Mouse (Mus musculus): Measurements from ENCODE around the gene Mecom.
"Not testable (repeated sequence)": the region's sequence is repeated elsewhere in the genome, so short reads cannot be mapped to it uniquely, and the experiment has no call there.

The Mecom gene

GRCm38 (mm10) chr3:30244401-30244871, 303.4 kb downstream of the Mecom start:
- no peak for DNase-seq

GRCm38 (mm10) chr3:30243776-30244275, 304.0 kb downstream of the Mecom start:
- DNase-seq, result no peak

- no peak for DNase-seq
These were observed 308.4 kb downstream of the Mecom start for GRCm38 (mm10) chr3:30239416-30239815.

GRCm38 (mm10) chr3:30237493-30237892, 310.3 kb downstream of the Mecom start:
- no peak for DNase-seq

GRCm38 (mm10) chr3:30234018-30234417, 313.8 kb downstream of the Mecom start:
- DNase-seq, result no peak

- no peak for DNase-seq
These were observed 319.7 kb downstream of the Mecom start for GRCm38 (mm10) chr3:30227964-30228670.

- no peak for DNase-seq
These were observed 320.9 kb downstream of the Mecom start for GRCm38 (mm10) chr3:30226928-30227370.

- DNase-seq, result not testable (repeated sequence)
These were observed 322.6 kb downstream of the Mecom start for GRCm38 (mm10) chr3:30225200-30225599.

- DNase-seq, result no peak
These were observed 327.0 kb downstream of the Mecom start for GRCm38 (mm10) chr3:30220701-30221412.

- no peak for DNase-seq
These were observed 327.9 kb downstream of the Mecom start for GRCm38 (mm10) chr3:30219891-30220290.

GRCm38 (mm10) chr3:30219190-30219884, 328.5 kb downstream of the Mecom start:
- no peak for DNase-seq

GRCm38 (mm10) chr3:30214607-30215006, 333.2 kb downstream of the Mecom start:
- no peak for DNase-seq

GRCm38 (mm10) chr3:30213540-30214170, 334.2 kb downstream of the Mecom start:
- DNase-seq, result no peak

- no peak for DNase-seq
These were observed 335.0 kb downstream of the Mecom start for GRCm38 (mm10) chr3:30212802-30213201.

- no peak for DNase-seq
These were observed 338.7 kb downstream of the Mecom start for GRCm38 (mm10) chr3:30209131-30209530.

GRCm38 (mm10) chr3:30207886-30208285, 339.9 kb downstream of the Mecom start:
- no peak for DNase-seq

- DNase-seq, result no peak
These were observed 340.4 kb downstream of the Mecom start for GRCm38 (mm10) chr3:30207431-30207830.

- no peak for DNase-seq
These were observed 341.7 kb downstream of the Mecom start for GRCm38 (mm10) chr3:30206123-30206522.

- DNase-seq, result no peak
These were observed 344.0 kb downstream of the Mecom start for GRCm38 (mm10) chr3:30203764-30204163.

GRCm38 (mm10) chr3:30198854-30199253, 349.0 kb downstream of the Mecom start:
- DNase-seq, result no peak

GRCm38 (mm10) chr3:30198227-30198626, 349.6 kb downstream of the Mecom start:
- DNase-seq, result no peak

- DNase-seq, result no peak
These were observed 352.6 kb downstream of the Mecom start for GRCm38 (mm10) chr3:30195186-30195585.
